9 mouse cellular contexts compared by ENCODE assay signal in genomic region chr2:13577399-13577798, GRCm38 (mm10). TPM values are rescaled to one million over a fixed set of nuclear protein-coding genes. Genes with fewer than 3 reads are reported as not detected.
DNase-seq lines count a peak whose midpoint lies in the region; ATAC-seq and TF ChIP-seq lines count a peak whose summit lies in the region.
"Had no signal": no experiment of that assay in that cellular context is flagged by ENCODE, and none has a peak within 500 bp of the region (broad histone marks: within the 10 kb centered on the region; RNA-seq: fewer than 3 reads in every experiment).

No protein-coding gene starts in this region.

- peaks cover 12% of the 10 kb centered on the region for H3K4me1 ChIP-seq in heart, embryonic 10.5 days
- H3K4me1 ChIP-seq in lung, embryonic 16.5 days (replicated peaks; ENCODE audit: control insufficient read depth, insufficient read depth, low read length), result peaks cover 5% of the 10 kb centered on the region
- H3K4me1 ChIP-seq in limb, embryonic 14.5 days (ENCODE audit: control insufficient read depth, insufficient read depth, low read length), result peaks cover 15% of the 10 kb centered on the region
- no peaks in the 10 kb centered on the region for H3K4me1 ChIP-seq in stomach, postnatal 0 days (replicated peaks; ENCODE audit: control insufficient read depth, insufficient read depth)

- no peak for TF ChIP-seq POLR2A in limb, embryonic 14.5 days (IDR thresholded peaks at IDR 0.05; ENCODE audit: borderline replicate concordance, extremely low read depth, insufficient read depth, insufficient read length)

- TF ChIP-seq CTCF in stomach, postnatal 0 days (IDR thresholded peaks at IDR 0.05; ENCODE audit: low read depth), result peak; percentile 17; the same call in 1 of the 2 replicates

- H3K9ac ChIP-seq in lung, embryonic 16.5 days (ENCODE audit: low read length), result no peak overlapping the region
- no peak overlapping the region for H3K9ac ChIP-seq in limb, embryonic 14.5 days (ENCODE audit: low read depth, low read length, severe bottlenecking)
- no peak overlapping the region for H3K9ac ChIP-seq in stomach, postnatal 0 days (ENCODE audit: low read length)

- peaks cover 62% of the 10 kb centered on the region for H3K36me3 ChIP-seq in heart, embryonic 10.5 days
- peaks cover 37% of the 10 kb centered on the region for H3K36me3 ChIP-seq in lung, embryonic 16.5 days (ENCODE audit: control insufficient read depth, insufficient read depth, low read length)
- peaks cover 59% of the 10 kb centered on the region for H3K36me3 ChIP-seq in limb, embryonic 14.5 days (ENCODE audit: control insufficient read depth, insufficient read depth, low read length)
- H3K36me3 ChIP-seq in stomach, postnatal 0 days (ENCODE audit: control insufficient read depth, insufficient read depth, low read length), result 0 out of 2 replicates have a peak, but pooled peaks cover 2% of the 10 kb centered on the region

- no peak for TF ChIP-seq EP300 in stomach, postnatal 0 days (optimal IDR thresholded peaks at IDR 0.05)

- no peaks in the 10 kb centered on the region for H3K27me3 ChIP-seq in heart, embryonic 10.5 days (ENCODE audit: insufficient read depth, poor library complexity, severe bottlenecking)
- H3K27me3 ChIP-seq in lung, embryonic 16.5 days (ENCODE audit: control insufficient read depth, insufficient read depth, low read depth, low read length), result no peaks in the 10 kb centered on the region
- H3K27me3 ChIP-seq in limb, embryonic 14.5 days (ENCODE audit: control insufficient read depth, insufficient read depth, low read length), result no peaks in the 10 kb centered on the region
- no peaks in the 10 kb centered on the region for H3K27me3 ChIP-seq in stomach, postnatal 0 days (ENCODE audit: control insufficient read depth, insufficient read depth, low read length)

- peak overlapping the region; percentile 80 for H3K4me3 ChIP-seq in heart, embryonic 10.5 days
- H3K4me3 ChIP-seq in lung, embryonic 16.5 days (ENCODE audit: low read length), result peak overlapping the region; percentile 25; the same call in 1 of the 2 replicates
- H3K4me3 ChIP-seq in limb, embryonic 14.5 days (replicated peaks; ENCODE audit: low read length), result peak overlapping the region; percentile 13; the same call in 1 of the 2 replicates
- no peak overlapping the region for H3K4me3 ChIP-seq in stomach, postnatal 0 days (ENCODE audit: low read depth, low read length)

- no peak for DNase-seq in heart, embryonic 10.5 days (ENCODE audit: low spot score)
- no peak for DNase-seq in heart, adult 9 months (ENCODE audit: low spot score in 2 of 2)
- DNase-seq in lung, postnatal 14 days, result no peak
- DNase-seq in limb, embryonic 14.5 days (ENCODE audit: low spot score), result no peak
- no peak for DNase-seq in stomach, postnatal 0 days (ENCODE audit: low spot score)
- DNase-seq in urinary bladder, postnatal 14 days (ENCODE audit: low spot score), result no peak
- DNase-seq in testis, postnatal 14 days (ENCODE audit: low spot score), result no peak
- DNase-seq: cerebellum, adult 11-12 months had no signal

- 91% methylated on average over 1 of the region's 1 CpGs for WGBS in heart, embryonic 10.5 days
- 90% methylated on average over 1 of the region's 1 CpGs for WGBS in lung, embryonic 16.5 days
- WGBS in limb, embryonic 14.5 days, result 98% methylated on average over 1 of the region's 1 CpGs
- WGBS in stomach, postnatal 0 days, result 95% methylated on average over 1 of the region's 1 CpGs

- H3K9me3 ChIP-seq in heart, embryonic 10.5 days, result no peaks in the 10 kb centered on the region
- no peaks in the 10 kb centered on the region for H3K9me3 ChIP-seq in lung, embryonic 16.5 days (ENCODE audit: control insufficient read depth, low read length)
- no peaks in the 10 kb centered on the region for H3K9me3 ChIP-seq in limb, embryonic 14.5 days (ENCODE audit: control insufficient read depth, low read length)
- H3K9me3 ChIP-seq in stomach, postnatal 0 days (ENCODE audit: control insufficient read depth, low read length), result no peaks in the 10 kb centered on the region

- H3K4me2 ChIP-seq in lung, embryonic 16.5 days (ENCODE audit: low read depth, low read length), result peak overlapping the region; percentile 42
- peak overlapping the region; percentile 29 for H3K4me2 ChIP-seq in limb, embryonic 14.5 days (replicated peaks; ENCODE audit: low read depth, low read length, severe bottlenecking)
- no peak overlapping the region for H3K4me2 ChIP-seq in stomach, postnatal 0 days (replicated peaks; ENCODE audit: low read depth)

- no peak for ATAC-seq in lung, embryonic 16.5 days (ENCODE audit: low read depth)
- no peak for ATAC-seq in limb, embryonic 14.5 days (ENCODE audit: low FRiP score, low read depth)
- no peak for ATAC-seq in stomach, postnatal 0 days (ENCODE audit: low FRiP score, low TSS enrichment)

- no peak overlapping the region for H3K27ac ChIP-seq in heart, embryonic 10.5 days
- H3K27ac ChIP-seq in lung, embryonic 16.5 days (ENCODE audit: low read length), result no peak overlapping the region
- H3K27ac ChIP-seq in limb, embryonic 14.5 days (replicated peaks; ENCODE audit: low read depth, low read length), result no peak overlapping the region
- no peak overlapping the region for H3K27ac ChIP-seq in stomach, postnatal 0 days (replicated peaks)

RNA-seq across cellular contexts. Expression of gene Vim, which starts 3.7 kb away (rescaled TPM):
- polyA plus RNA-seq in heart, embryonic 10.5 days (2016; fragmentation: Nextera tagmentation; extraction: Ambion mirVana), result 590 and 679 TPM in 2 replicates
- 922 and 967 TPM in 2 replicates for polyA plus RNA-seq in lung, embryonic 16.5 days (2015; fragmentation: Nextera tagmentation; extraction: Ambion mirVana)
- 1,568 and 2,459 TPM in 2 replicates for polyA plus RNA-seq in limb, embryonic 14.5 days (2012; rRNA removed)
- 1,202 and 1,226 TPM in 2 replicates for polyA plus RNA-seq in limb, embryonic 14.5 days (2014; fragmentation: Nextera tagmentation; extraction: Ambion mirVana)
- 287 and 331 TPM in 2 replicates for polyA plus RNA-seq in stomach, postnatal 0 days (2015; fragmentation: Nextera tagmentation; extraction: Ambion mirVana)

RNA-seq across cellular contexts. Expression of gene Trdmt1, which starts 32.9 kb away (rescaled TPM):
- polyA plus RNA-seq in heart, embryonic 10.5 days (2016; fragmentation: Nextera tagmentation; extraction: Ambion mirVana), result 8.7 and 10.4 TPM in 2 replicates
- 14.8 and 16.5 TPM in 2 replicates for polyA plus RNA-seq in lung, embryonic 16.5 days (2015; fragmentation: Nextera tagmentation; extraction: Ambion mirVana)
- 7.5 and 9.7 TPM in 2 replicates for polyA plus RNA-seq in limb, embryonic 14.5 days (2012; rRNA removed)
- 12.6 and 13.7 TPM in 2 replicates for polyA plus RNA-seq in limb, embryonic 14.5 days (2014; fragmentation: Nextera tagmentation; extraction: Ambion mirVana)
- polyA plus RNA-seq in stomach, postnatal 0 days (2015; fragmentation: Nextera tagmentation; extraction: Ambion mirVana), result 6.9 and 7.2 TPM in 2 replicates
